ENCODE assay signal across 17 mouse cellular contexts in genomic region chr9:62646721-62647183, GRCm38 (mm10). TPM values are rescaled to one million over a fixed set of nuclear protein-coding genes. Genes with fewer than 3 reads are reported as not detected.
DNase-seq lines count a peak whose midpoint lies in the region; ATAC-seq lines count a peak whose summit lies in the region.
"Had no signal": no experiment of that assay in that cellular context is flagged by ENCODE, and none has a peak within 500 bp of the region (broad histone marks: within the 10 kb centered on the region; RNA-seq: fewer than 3 reads in every experiment).

No protein-coding gene starts in this region.

- H3K9ac ChIP-seq in hindbrain, embryonic 12.5 days = no peak overlapping the region
- H3K9ac ChIP-seq in hindbrain, embryonic 11.5 days (ENCODE audit: low read depth, low read length) = no peak overlapping the region
- no peak overlapping the region for H3K9ac ChIP-seq in embryonic facial prominence, embryonic 11.5 days (replicated peaks; ENCODE audit: low read length)
- H3K9ac ChIP-seq: hindbrain, embryonic 14.5 days had no signal

- ATAC-seq in hindbrain, embryonic 12.5 days (ENCODE audit: low FRiP score) = no peak
- no peak for ATAC-seq in hindbrain, embryonic 11.5 days (ENCODE audit: low FRiP score)
- ATAC-seq in embryonic facial prominence, embryonic 11.5 days (replicated peaks; ENCODE audit: insufficient number of reproducible peaks, low FRiP score, low TSS enrichment, low read depth) = no peak
- ATAC-seq: forebrain, embryonic 14.5 days; midbrain, embryonic 16.5 days had no signal

- no peak overlapping the region for H3K4me2 ChIP-seq in hindbrain, embryonic 12.5 days (replicated peaks)
- H3K4me2 ChIP-seq in hindbrain, embryonic 11.5 days (replicated peaks; ENCODE audit: low read depth, low read length) = no peak overlapping the region
- no peak overlapping the region for H3K4me2 ChIP-seq in embryonic facial prominence, embryonic 11.5 days (ENCODE audit: low read depth, low read length)
- H3K4me2 ChIP-seq: hindbrain, embryonic 14.5 days had no signal

- intact Hi-C loops in gastrocnemius, postnatal 14 days (cut with DNase I; ENCODE audit: low total_unique reads) = no loop called here

- H3K4me3 ChIP-seq in hindbrain, embryonic 12.5 days = no peak overlapping the region
- no peak overlapping the region for H3K4me3 ChIP-seq in hindbrain, embryonic 11.5 days (ENCODE audit: low read depth, low read length)
- H3K4me3 ChIP-seq in embryonic facial prominence, embryonic 11.5 days (ENCODE audit: low read depth, low read length) = no peak overlapping the region
- no peak overlapping the region for H3K4me3 ChIP-seq in limb, embryonic 10.5 days
- H3K4me3 ChIP-seq: heart, adult 2 months had no signal

- H3K27ac ChIP-seq in hindbrain, embryonic 12.5 days = peak overlapping the region; percentile 1; the same call in 1 of the 2 replicates
- H3K27ac ChIP-seq in hindbrain, embryonic 11.5 days (ENCODE audit: low read depth, low read length) = no peak overlapping the region
- H3K27ac ChIP-seq in embryonic facial prominence, embryonic 11.5 days (replicated peaks; ENCODE audit: low read depth, low read length) = no peak overlapping the region
- peak overlapping the region; percentile 71 for H3K27ac ChIP-seq in limb, embryonic 10.5 days
- H3K27ac ChIP-seq: heart, adult 2 months; hindbrain, embryonic 14.5 days had no signal

- 0 out of 2 replicates have a peak, but pooled peaks cover 9% of the 10 kb centered on the region for H3K4me1 ChIP-seq in hindbrain, embryonic 12.5 days
- H3K4me1 ChIP-seq in hindbrain, embryonic 11.5 days (replicated peaks; ENCODE audit: control insufficient read depth, insufficient read depth, low read length) = no peaks in the 10 kb centered on the region
- peaks cover 2% of the 10 kb centered on the region; the same call in 1 of the 2 replicates for H3K4me1 ChIP-seq in embryonic facial prominence, embryonic 11.5 days (ENCODE audit: control insufficient read depth, insufficient read depth, low read length)
- peaks cover 44% of the 10 kb centered on the region for H3K4me1 ChIP-seq in limb, embryonic 10.5 days

- DNase-seq in hindbrain, embryonic 11.5 days (ENCODE audit: low spot score) = no peak
- peak; percentile 68 for DNase-seq in 3T3-L1 (ENCODE audit: low read depth, low spot score)
- DNase-seq in embryonic facial prominence, embryonic 11.5 days (ENCODE audit: low spot score) = peak; percentile 43
- DNase-seq in limb, embryonic 10.5 days (ENCODE audit: low spot score) = no peak
- no peak for DNase-seq in heart, postnatal 4 days
- no peak for DNase-seq in gastrocnemius, postnatal 14 days
- DNase-seq in spleen, postnatal 4 days (ENCODE audit: low spot score in 2 of 2) = no peak
- DNase-seq: heart, adult 2 months; kidney, adult 18-20 months; kidney, postnatal 10 days; lung, adult 18-20 months; thymus, postnatal 36 days had no signal

- 65% methylated on average over 7 of the region's 7 CpGs for WGBS in hindbrain, embryonic 12.5 days
- WGBS in hindbrain, embryonic 11.5 days = 63% methylated on average over 7 of the region's 7 CpGs
- WGBS in embryonic facial prominence, embryonic 11.5 days = 47% methylated on average over 7 of the region's 7 CpGs
- 61% methylated on average over 7 of the region's 7 CpGs for WGBS in limb, embryonic 10.5 days

- no peaks in the 10 kb centered on the region for H3K9me3 ChIP-seq in hindbrain, embryonic 12.5 days (replicated peaks)
- H3K9me3 ChIP-seq in hindbrain, embryonic 11.5 days (ENCODE audit: control insufficient read depth, low read length) = no peaks in the 10 kb centered on the region
- H3K9me3 ChIP-seq in embryonic facial prominence, embryonic 11.5 days (replicated peaks; ENCODE audit: control insufficient read depth, low read length) = no peaks in the 10 kb centered on the region
- H3K9me3 ChIP-seq in limb, embryonic 10.5 days (replicated peaks) = no peaks in the 10 kb centered on the region

- no peaks in the 10 kb centered on the region for H3K27me3 ChIP-seq in hindbrain, embryonic 12.5 days
- H3K27me3 ChIP-seq in hindbrain, embryonic 11.5 days (ENCODE audit: control insufficient read depth, insufficient read depth, low read length) = no peaks in the 10 kb centered on the region
- H3K27me3 ChIP-seq in embryonic facial prominence, embryonic 11.5 days (ENCODE audit: control insufficient read depth, insufficient read depth, low read length) = no peaks in the 10 kb centered on the region
- no peaks in the 10 kb centered on the region for H3K27me3 ChIP-seq in limb, embryonic 10.5 days (ENCODE audit: low read depth, poor library complexity, severe bottlenecking)

- H3K36me3 ChIP-seq in hindbrain, embryonic 12.5 days = no peaks in the 10 kb centered on the region
- no peaks in the 10 kb centered on the region for H3K36me3 ChIP-seq in hindbrain, embryonic 11.5 days (ENCODE audit: control insufficient read depth, insufficient read depth, low read length)
- H3K36me3 ChIP-seq in embryonic facial prominence, embryonic 11.5 days (replicated peaks; ENCODE audit: control insufficient read depth, insufficient read depth, low read depth, low read length) = no peaks in the 10 kb centered on the region
- no peaks in the 10 kb centered on the region for H3K36me3 ChIP-seq in limb, embryonic 10.5 days

RNA-seq across cellular contexts. Expression of gene Itga11, which starts 30.9 kb away (rescaled TPM):
- polyA plus RNA-seq in hindbrain, embryonic 12.5 days (2016; fragmentation: Nextera tagmentation; extraction: Ambion mirVana) = 4.6 and 5.8 TPM in 2 replicates
- 2.9 and 3.0 TPM in 2 replicates for polyA plus RNA-seq in hindbrain, embryonic 11.5 days (2014; fragmentation: Nextera tagmentation; extraction: Ambion mirVana)
- polyA plus RNA-seq in embryonic facial prominence, embryonic 11.5 days (2014; fragmentation: Nextera tagmentation; extraction: Ambion mirVana) = 2.5 and 2.7 TPM in 2 replicates
- 0.45 and 2.2 TPM in 2 replicates for polyA plus RNA-seq in limb, embryonic 10.5 days (2016; fragmentation: Nextera tagmentation; extraction: Ambion mirVana)
- 1 to 10 TPM in 1 of 2 experiments, under 1 TPM in 1; 0.98 to 1.1 TPM for total RNA-seq in heart, postnatal 4 days (2021)
- 1 to 10 TPM; 5.0 to 7.6 TPM for total RNA-seq in gastrocnemius, postnatal 14 days (2021)
- total RNA-seq: megakaryocyte, adult 5-6 weeks had no signal

Comparison
In these comparisons a context has a peak if more than half of its experiments do, and no peak if none do; other contexts are left out.
1. H3K27ac ChIP-seq: peak in hindbrain, embryonic 12.5 days (single experiment) and limb, embryonic 10.5 days (single experiment); none in hindbrain, embryonic 11.5 days (single experiment) and embryonic facial prominence, embryonic 11.5 days (single experiment).
2. DNase-seq: peak in 3T3-L1 (single experiment) and embryonic facial prominence, embryonic 11.5 days (single experiment); none in hindbrain, embryonic 11.5 days (single experiment), limb, embryonic 10.5 days (single experiment), heart, postnatal 4 days (single experiment), gastrocnemius, postnatal 14 days (single experiment) and spleen, postnatal 4 days (0 of 2).